Mouse (Mus musculus) cerebellum, adult 2 months (tissue): Measurements from ENCODE around the gene Grik4.

Experiments
- CTCF ChIP-seq: fragments of 200-500 bp; IDR thresholded peaks from 2 replicates; pipeline ENCODE4 v1.5.1; 2011; ENCODE audit warnings: low read depth, mild to moderate bottlenecking, control low read depth, low read length, moderate library complexity, borderline replicate concordance; ENCODE audit not compliant: insufficient read depth
- POLR2A ChIP-seq: fragments of 200-500 bp; IDR thresholded peaks from 2 replicates; pipeline ENCODE4 v1.6.1; 2011; ENCODE audit warnings: low read length, control low read depth, borderline replicate concordance; ENCODE audit not compliant: insufficient read depth

DNA sequence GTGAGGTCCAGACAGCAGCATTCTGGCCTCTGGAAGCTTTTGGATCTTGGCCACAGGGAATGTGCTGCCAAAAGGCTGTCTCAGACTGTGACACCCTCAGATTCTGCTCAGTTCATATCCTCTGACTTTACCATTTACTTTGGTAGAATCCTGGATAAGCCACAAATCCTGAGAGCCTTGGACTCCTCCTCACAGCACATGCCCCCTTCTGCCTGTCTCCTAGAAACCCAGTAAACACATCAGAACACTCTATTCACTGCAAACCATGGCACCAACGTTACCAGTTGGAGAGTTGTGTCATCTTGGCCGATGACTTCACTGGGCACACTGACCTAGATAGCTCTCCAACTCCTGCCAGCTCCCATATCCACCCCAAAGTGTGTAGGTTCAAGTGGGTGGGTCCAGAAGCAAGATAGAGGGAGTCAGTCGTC, 141.2 kb downstream of the Grik4 start:
- TF ChIP-seq CTCF (no peak), POLR2A (no peak)
